Mouse (Mus musculus) bone marrow, adult 2 months (tissue): ENCODE measurements around the gene Gh.

Source experiments
- CTCF ChIP-seq: fragments of 200-500 bp; IDR thresholded peaks from 2 replicates; pipeline ENCODE4 v1.5.1; 2011; ENCODE audit warnings: low read length, control low read depth; ENCODE audit not compliant: control insufficient read depth, insufficient read depth
- POLR2A ChIP-seq: fragments of 200-500 bp; IDR thresholded peaks from 2 replicates; pipeline ENCODE4 v1.6.1; 2011; ENCODE audit warnings: low read depth, mild to moderate bottlenecking, control low read depth, low read length, borderline replicate concordance; ENCODE audit not compliant: control insufficient read depth

GRCm38 (mm10) chr11:106306758-106307157, 5.1 kb upstream of the Gh start:
- TF ChIP-seq CTCF, result no peak
- TF ChIP-seq POLR2A, result no peak
